Mouse (Mus musculus) thymus, adult 2 months (tissue): ENCODE measurements around the gene Tmem126a. TPM values are rescaled to one million over a fixed set of nuclear protein-coding genes. Genes with fewer than 3 reads are reported as not detected.

Source experiments
- DNase-seq: peaks from one replicate; pipeline ENCODE4 v3.0.0; 2021
- H3K27ac ChIP-seq: fragments of 200-500 bp; 2 replicates; pipeline ENCODE4 v1.5.1; 2012; ENCODE audit warnings: low read length, control low read depth; ENCODE audit not compliant: control insufficient read depth, insufficient read depth
- H3K27me3 ChIP-seq: fragments of 200-500 bp; 2 replicates; pipeline ENCODE4 v1.6.1; 2012; ENCODE audit warnings: mild to moderate bottlenecking, low read length, moderate library complexity, mixed read lengths; ENCODE audit not compliant: control insufficient read depth, insufficient read depth
- H3K36me3 ChIP-seq: fragments of 200-500 bp; 2 replicates; pipeline ENCODE4 v1.6.1; 2012; ENCODE audit warnings: mild to moderate bottlenecking, low read length, moderate library complexity; ENCODE audit not compliant: control insufficient read depth, insufficient read depth
- H3K4me1 ChIP-seq: fragments of 200-500 bp; replicated peaks from 2 replicates; pipeline ENCODE4 v1.6.1; 2012; ENCODE audit warnings: low read length; ENCODE audit not compliant: control insufficient read depth, insufficient read depth
- H3K4me3 ChIP-seq: fragments of 200-500 bp; 2 replicates; pipeline ENCODE4 v1.5.1; 2012; ENCODE audit warnings: mild to moderate bottlenecking, low read length, control low read depth, moderate library complexity; ENCODE audit not compliant: control insufficient read depth, insufficient read depth
- CTCF ChIP-seq: fragments of 200-500 bp; IDR thresholded peaks from 2 replicates; pipeline ENCODE4 v1.5.1; 2012; ENCODE audit warnings: mild to moderate bottlenecking, control low read depth, low read length, moderate library complexity, borderline replicate concordance; ENCODE audit not compliant: control insufficient read depth, poor library complexity, insufficient read depth; ENCODE audit errors: extremely low read depth
- POLR2A ChIP-seq: fragments of 200-500 bp; IDR thresholded peaks from 2 replicates; pipeline ENCODE4 v1.6.1; 2012; ENCODE audit warnings: mild to moderate bottlenecking, low read length, control low read depth, moderate library complexity; ENCODE audit not compliant: control insufficient read depth, poor library complexity, insufficient read depth; ENCODE audit errors: extremely low read depth
- WGBS: fragments of 180-500 bp; shearing (Covaris S2); methylation state at CpG from one replicate; pipeline ENCODE4 v1.1.7; 2018; 5-methylcytosine and 5-hydroxymethylcytosine counted together
- polyA plus RNA-seq: library from polyadenylated mRNA; depleted of rRNA; stranded (reverse); fragments of >200 nt; gene quantifications from 2 replicates; pipeline ENCODE4 v1.2.3, GENCODE M21; 2012

The Tmem126a gene
- polyA plus RNA-seq, 1 experiment: 12.8 TPM

- Histone ChIP-seq H3K4me1 (peaks cover 4% of the 10 kb centered on the region), H3K27me3 (no peaks in the 10 kb centered on the region), H3K36me3 (no peaks in the 10 kb centered on the region; the same call in 1 of the 2 replicates), H3K4me3 (peak within 1 kb of the TSS; percentile 71), H3K27ac (no peak within 1 kb of the TSS; the same call in 1 of the 2 replicates)
- no peak for TF ChIP-seq CTCF
- TF ChIP-seq POLR2A: peak; percentile 87
- under 1% methylated on average over 53 of the region's 54 CpGs for WGBS
- peak; percentile 95 for DNase-seq
Measured at GRCm38 (mm10) chr7:90442518-90443080, 14.4 kb downstream of the Tmem126a start, which contains the start of gene Crebzf. Gene Crebzf, plus strand, starts transcription at chr7:90442729.

- Histone ChIP-seq H3K4me3 (no peak overlapping the region), H3K27ac (no peak overlapping the region; the same call in 1 of the 2 replicates), H3K27me3 (no peaks in the 10 kb centered on the region), H3K36me3 (no peaks in the 10 kb centered on the region; the same call in 1 of the 2 replicates), H3K4me1 (peaks cover 5% of the 10 kb centered on the region)
- no peak for DNase-seq
- WGBS: 8% methylated on average over 4 of the region's 4 CpGs
- no peak for TF ChIP-seq POLR2A
Measured at GRCm38 (mm10) chr7:90442070-90442469, 15.0 kb downstream of the Tmem126a start.

GRCm38 (mm10) chr7:90440044-90440443, 17.0 kb downstream of the Tmem126a start:
- 96% methylated on average over 4 of the region's 4 CpGs for WGBS
- Histone ChIP-seq H3K4me3 (no peak overlapping the region), H3K4me1 (peaks cover 5% of the 10 kb centered on the region), H3K36me3 (no peaks in the 10 kb centered on the region), H3K27ac (no peak overlapping the region), H3K27me3 (no peaks in the 10 kb centered on the region)
- no peak for DNase-seq
- no peak for TF ChIP-seq POLR2A
- no peak for TF ChIP-seq CTCF

GRCm38 (mm10) chr7:90432221-90432620, 24.8 kb downstream of the Tmem126a start:
- H3K4me3 ChIP-seq: no peak overlapping the region
- H3K36me3 ChIP-seq: no peaks in the 10 kb centered on the region
- no peak for DNase-seq
- no peak overlapping the region for H3K27ac ChIP-seq
- H3K4me1 ChIP-seq: no peaks in the 10 kb centered on the region
- H3K27me3 ChIP-seq: no peaks in the 10 kb centered on the region
- no peak for TF ChIP-seq CTCF
- no peak for TF ChIP-seq POLR2A

- TF ChIP-seq CTCF (no peak), POLR2A (no peak)
- 84% methylated on average over 9 of the region's 9 CpGs for WGBS
- Histone ChIP-seq H3K27me3 (no peaks in the 10 kb centered on the region), H3K4me3 (no peak overlapping the region), H3K4me1 (no peaks in the 10 kb centered on the region), H3K27ac (no peak overlapping the region), H3K36me3 (no peaks in the 10 kb centered on the region)
- no peak for DNase-seq
Measured at GRCm38 (mm10) chr7:90427006-90427405, 30.0 kb downstream of the Tmem126a start.

- Histone ChIP-seq H3K4me1 (no peaks in the 10 kb centered on the region), H3K4me3 (no peak within 1 kb of the TSS), H3K27ac (no peak within 1 kb of the TSS), H3K36me3 (no peaks in the 10 kb centered on the region), H3K27me3 (no peaks in the 10 kb centered on the region)
- WGBS: 36% methylated on average over 29 of the region's 29 CpGs
- DNase-seq: no peak
- TF ChIP-seq CTCF (no peak), POLR2A (no peak)
Measured at GRCm38 (mm10) chr7:90426020-90427001, 30.7 kb downstream of the Tmem126a start, which contains the start of gene Ccdc89. Gene Ccdc89, plus strand, starts transcription at chr7:90426577.
